Mouse (Mus musculus): ENCODE results near the gene Cap1. TPM values are rescaled to one million over a fixed set of nuclear protein-coding genes. Genes with fewer than 3 reads are reported as not detected.

The Cap1 gene
- polyA plus RNA-seq (2012): 0.52 and 0.64 TPM in 2 replicates

DNA sequence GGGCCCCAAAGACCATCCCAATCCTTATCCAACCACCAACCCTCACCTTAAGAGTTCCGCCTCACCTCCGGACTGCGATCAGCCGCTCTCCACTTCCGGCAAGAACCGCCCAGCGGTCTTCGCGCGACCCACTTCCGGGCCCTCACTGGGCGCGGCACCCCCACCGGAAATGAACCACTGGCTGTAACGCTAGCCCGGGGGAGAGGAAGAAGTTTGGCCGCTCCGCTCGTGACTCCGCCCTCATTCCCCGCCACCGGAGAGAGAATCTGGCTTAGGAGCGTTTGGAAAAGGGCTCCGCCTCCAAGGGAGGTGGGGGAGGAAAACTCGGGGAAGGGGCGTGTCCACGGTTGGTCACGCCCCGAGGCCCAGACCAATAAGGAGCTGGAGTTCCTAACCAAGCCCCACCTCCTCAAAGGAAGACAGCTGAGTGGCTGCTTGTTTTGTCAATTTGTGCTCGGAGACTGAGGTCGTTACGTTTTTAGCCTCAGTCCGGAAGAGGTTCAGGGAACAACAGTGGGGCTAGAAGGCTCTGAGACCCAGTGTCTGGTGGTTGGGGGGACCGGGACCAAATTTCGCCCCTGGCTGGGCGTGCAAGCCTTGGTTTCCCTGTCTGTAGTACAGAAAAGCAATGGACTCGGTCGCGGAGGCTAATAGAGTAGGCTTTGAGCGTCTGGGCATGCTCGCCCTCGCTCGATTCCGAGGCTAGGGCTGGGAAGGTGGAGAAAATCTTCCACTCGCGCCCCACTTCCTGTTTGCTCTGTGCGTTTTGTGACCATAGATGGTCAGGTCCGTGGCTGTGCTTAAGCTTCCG, at the start of gene Cap1:
TSS of gene Cap1 (minus strand) at position 289 of the 811 bp plus-strand sequence.
- Histone ChIP-seq H3K36me3 (ENCODE audit: control insufficient read depth) (peaks cover 7% of the 10 kb centered on the region), H3K4me1 (ENCODE audit: control insufficient read depth) (peaks cover 50% of the 10 kb centered on the region), H3K4me3 (replicated peaks) (peak within 1 kb of the TSS; percentile 68), H3K27me3 (ENCODE audit: control insufficient read depth) (no peaks in the 10 kb centered on the region), H3K9me3 (ENCODE audit: control insufficient read depth, low read length) (no peaks in the 10 kb centered on the region)
- TF ChIP-seq GATA1 (IDR thresholded peaks at IDR 0.05; ENCODE audit: low read length) (no peak), TAL1 (IDR thresholded peaks at IDR 0.05; ENCODE audit: low read length) (no peak)

DNA sequence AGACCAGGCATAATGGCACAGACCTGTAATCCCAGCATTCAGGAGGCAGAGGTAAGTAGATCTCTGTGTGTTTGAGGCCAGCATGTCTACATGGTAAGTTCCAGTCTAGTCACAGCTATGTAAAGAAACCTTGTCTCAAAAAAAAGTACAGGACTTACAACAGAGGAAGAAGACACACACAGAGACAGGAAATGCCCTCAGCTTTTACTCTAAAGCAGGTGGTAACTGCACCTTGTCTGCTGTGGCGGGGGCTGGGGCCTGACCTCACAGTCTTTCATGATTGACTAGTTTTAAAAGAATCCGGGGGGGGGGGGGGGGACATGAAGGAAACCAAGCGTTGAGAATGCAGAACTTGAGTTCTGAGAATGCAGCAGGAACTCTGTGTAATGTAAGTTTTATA, 48.0 kb upstream of the Cap1 start:
- H3K9me3 ChIP-seq (ENCODE audit: control insufficient read depth, low read length): no peaks in the 10 kb centered on the region
- no peaks in the 10 kb centered on the region for H3K36me3 ChIP-seq (ENCODE audit: control insufficient read depth)
- no peaks in the 10 kb centered on the region for H3K27me3 ChIP-seq (ENCODE audit: control insufficient read depth)
- TF ChIP-seq GATA1 (IDR thresholded peaks at IDR 0.05; ENCODE audit: low read length) (no peak), TAL1 (IDR thresholded peaks at IDR 0.05; ENCODE audit: low read length) (no peak)
- H3K4me3 ChIP-seq (replicated peaks): no peak overlapping the region
- H3K4me1 ChIP-seq (ENCODE audit: control insufficient read depth): no peaks in the 10 kb centered on the region

DNA sequence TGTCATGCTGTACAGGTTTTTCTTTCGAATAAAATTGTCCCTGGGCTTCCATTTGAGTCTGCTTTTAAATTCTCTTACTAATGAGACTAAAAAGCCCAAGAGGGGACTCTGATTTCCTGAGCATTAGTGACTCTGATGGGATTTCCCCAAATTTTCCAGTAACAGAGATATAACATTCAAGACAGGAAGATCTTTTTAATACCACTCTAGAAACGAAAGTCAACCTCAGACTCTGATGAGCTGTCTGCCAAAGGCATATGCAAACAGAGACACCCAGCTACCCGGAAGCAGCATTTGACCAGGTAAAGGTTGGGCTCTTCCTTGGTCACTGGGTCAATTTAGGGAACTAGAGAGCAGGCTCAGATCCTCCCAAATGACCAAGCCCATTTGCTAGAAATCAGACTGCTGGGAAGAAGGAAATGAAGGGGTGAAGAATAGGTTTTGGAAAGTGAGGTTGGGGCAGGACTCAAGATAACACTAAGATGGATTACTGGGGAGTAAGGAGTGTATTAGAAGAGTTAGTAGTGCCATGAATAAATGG, 47.3 kb upstream of the Cap1 start:
- no peaks in the 10 kb centered on the region for H3K9me3 ChIP-seq (ENCODE audit: control insufficient read depth, low read length)
- H3K4me1 ChIP-seq (ENCODE audit: control insufficient read depth): no peaks in the 10 kb centered on the region
- no peaks in the 10 kb centered on the region for H3K36me3 ChIP-seq (ENCODE audit: control insufficient read depth)
- no peak for TF ChIP-seq GATA1 (IDR thresholded peaks at IDR 0.05; ENCODE audit: low read length)
- no peak for TF ChIP-seq TAL1 (IDR thresholded peaks at IDR 0.05; ENCODE audit: low read length)
- no peaks in the 10 kb centered on the region for H3K27me3 ChIP-seq (ENCODE audit: control insufficient read depth)
- no peak overlapping the region for H3K4me3 ChIP-seq (replicated peaks)

DNA sequence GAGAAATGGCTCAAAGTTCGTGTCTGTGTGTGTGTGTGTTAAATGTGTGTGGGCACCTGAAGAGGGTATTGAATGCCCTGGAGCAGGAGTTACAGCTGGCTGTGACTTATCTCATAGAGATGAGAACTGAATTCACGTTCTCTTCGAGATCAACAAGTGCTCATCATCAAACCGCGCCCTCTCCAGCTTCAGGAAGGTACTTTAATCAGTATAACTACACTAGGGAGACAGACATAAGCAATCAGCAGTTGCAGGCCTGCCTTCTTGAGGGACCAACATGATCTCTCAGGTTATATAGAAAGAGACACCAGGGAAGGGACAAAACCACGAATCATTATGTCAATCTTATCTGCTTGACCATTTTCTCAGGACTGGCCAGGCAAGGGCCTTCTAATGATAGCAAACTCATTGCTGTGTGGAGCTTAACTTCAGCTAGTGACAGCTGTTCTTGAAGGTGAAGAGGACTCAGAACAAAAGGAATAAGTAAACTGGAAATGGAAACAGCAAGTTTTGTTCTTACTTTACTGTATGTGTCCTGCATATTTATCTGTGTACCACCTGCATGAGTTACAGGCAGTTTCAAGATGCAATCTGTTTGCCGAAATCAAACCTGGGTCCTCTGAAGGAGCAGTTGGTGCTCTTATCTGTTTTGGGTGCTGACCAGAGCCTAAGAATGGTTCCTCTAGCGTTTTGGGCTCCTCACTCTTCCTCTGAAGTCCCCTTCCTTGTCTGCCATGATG, 46.6 kb upstream of the Cap1 start:
- TF ChIP-seq TAL1 (IDR thresholded peaks at IDR 0.05; ENCODE audit: low read length) (no peak), GATA1 (IDR thresholded peaks at IDR 0.05; ENCODE audit: low read length) (no peak)

DNA sequence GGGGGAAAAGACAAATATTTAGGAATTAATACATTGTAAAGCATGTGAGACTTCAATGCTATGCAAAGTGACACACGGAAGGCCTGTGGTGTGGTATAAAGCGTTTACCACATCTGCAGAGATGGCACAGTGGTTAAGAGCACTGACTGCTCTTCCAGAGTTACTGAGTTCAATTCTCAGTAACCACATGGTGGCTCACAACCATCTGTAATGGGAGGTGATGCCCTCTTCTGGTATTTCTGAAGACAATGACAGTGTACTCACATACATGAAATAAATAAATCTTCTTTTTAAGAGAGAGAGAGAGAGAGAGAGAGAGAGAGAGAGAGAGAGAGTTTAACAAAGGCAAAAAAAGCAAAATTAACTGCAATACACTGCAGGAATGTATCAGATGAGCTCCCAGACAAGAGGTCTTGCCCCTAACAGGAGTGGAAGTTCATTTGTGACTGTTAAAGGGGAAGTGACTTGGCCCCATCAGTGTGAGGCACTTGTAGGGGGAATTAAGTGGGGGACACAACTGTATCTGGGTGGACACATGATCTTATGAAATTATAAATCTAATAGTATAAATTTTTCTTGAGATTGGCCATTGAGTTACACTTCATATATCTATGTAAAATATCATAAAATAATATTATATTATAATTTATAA, 45.2 kb upstream of the Cap1 start:
- Histone ChIP-seq H3K4me1 (ENCODE audit: control insufficient read depth) (no peaks in the 10 kb centered on the region), H3K27me3 (ENCODE audit: control insufficient read depth) (no peaks in the 10 kb centered on the region), H3K9me3 (ENCODE audit: control insufficient read depth, low read length) (no peaks in the 10 kb centered on the region), H3K36me3 (ENCODE audit: control insufficient read depth) (no peaks in the 10 kb centered on the region), H3K4me3 (replicated peaks) (no peak overlapping the region)
- TF ChIP-seq TAL1 (IDR thresholded peaks at IDR 0.05; ENCODE audit: low read length) (no peak), GATA1 (IDR thresholded peaks at IDR 0.05; ENCODE audit: low read length) (no peak)

More for the DNA sequence above, 46.6 kb upstream of the Cap1 start:
- Histone ChIP-seq H3K4me3 (replicated peaks) (no peak overlapping the region), H3K9me3 (ENCODE audit: control insufficient read depth, low read length) (no peaks in the 10 kb centered on the region), H3K27me3 (ENCODE audit: control insufficient read depth) (no peaks in the 10 kb centered on the region), H3K36me3 (ENCODE audit: control insufficient read depth) (no peaks in the 10 kb centered on the region), H3K4me1 (ENCODE audit: control insufficient read depth) (no peaks in the 10 kb centered on the region)

DNA sequence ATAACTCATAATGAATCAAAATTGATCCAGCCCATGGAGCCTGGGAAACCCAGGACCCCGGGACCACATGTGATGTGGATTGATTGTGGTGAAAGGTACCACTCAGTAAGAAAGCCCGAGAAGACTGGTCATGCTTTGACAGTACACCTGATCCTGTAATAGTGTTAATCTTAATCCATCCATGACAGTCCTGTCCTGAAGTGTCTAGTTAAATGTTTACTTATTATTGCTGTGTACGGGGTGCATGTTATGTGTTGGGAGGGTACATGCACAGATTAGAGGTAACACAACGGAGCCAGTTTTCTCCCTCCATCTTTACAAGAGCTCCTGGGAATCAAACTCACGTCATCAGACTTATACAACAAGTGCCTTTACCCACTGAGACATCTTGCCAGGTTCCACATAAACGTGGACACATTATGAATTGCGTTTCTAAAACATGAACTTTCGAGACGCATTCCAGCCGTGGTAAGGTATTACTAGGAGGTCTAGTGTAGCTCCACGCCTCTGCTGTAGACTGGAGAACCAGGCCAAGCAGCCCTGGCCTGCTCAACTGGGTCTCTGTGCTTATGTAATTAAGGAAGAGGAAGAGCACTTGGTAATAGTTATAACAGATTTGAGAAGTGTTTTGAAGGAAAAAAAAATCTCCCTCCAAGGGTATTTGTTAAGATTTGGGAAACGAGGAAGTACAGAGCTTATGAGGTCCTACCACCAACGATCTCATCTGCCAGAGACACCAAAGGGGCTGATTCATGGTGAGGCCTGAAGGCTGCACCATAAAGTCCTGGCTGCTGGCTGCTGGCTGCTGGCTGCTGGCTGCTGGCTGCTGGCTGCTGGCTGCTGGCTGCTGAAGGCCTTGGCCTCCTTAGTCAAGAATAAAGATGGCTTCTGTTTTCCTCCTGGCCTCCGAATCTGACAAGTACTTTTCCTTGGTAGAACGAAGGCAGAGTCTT, 37.8 kb upstream of the Cap1 start:
- TF ChIP-seq GATA1 (IDR thresholded peaks at IDR 0.05; ENCODE audit: low read length) (no peak), TAL1 (IDR thresholded peaks at IDR 0.05; ENCODE audit: low read length) (no peak)

DNA sequence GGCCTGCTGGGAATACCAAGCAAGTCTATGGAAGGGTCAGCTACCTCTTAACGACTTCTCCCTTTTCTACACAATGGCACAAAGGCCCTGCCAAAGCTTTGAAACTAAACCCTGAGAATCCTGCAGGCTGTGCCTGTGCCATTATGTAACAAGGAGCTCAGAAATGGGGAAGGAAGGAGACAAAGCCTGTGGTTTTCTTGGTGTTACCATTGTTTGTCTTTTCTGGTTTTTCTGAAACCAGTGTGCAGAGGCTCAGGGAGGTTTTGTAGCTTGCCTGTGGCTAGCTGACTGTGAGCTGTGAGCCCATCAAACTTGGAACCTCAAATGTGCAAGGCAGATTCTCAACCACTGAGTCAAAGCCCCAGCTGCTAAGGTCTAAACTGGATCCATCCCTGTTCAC, 37.0 kb upstream of the Cap1 start:
- Histone ChIP-seq H3K36me3 (ENCODE audit: control insufficient read depth) (no peaks in the 10 kb centered on the region), H3K4me1 (ENCODE audit: control insufficient read depth) (no peaks in the 10 kb centered on the region), H3K27me3 (ENCODE audit: control insufficient read depth) (no peaks in the 10 kb centered on the region), H3K9me3 (ENCODE audit: control insufficient read depth, low read length) (no peaks in the 10 kb centered on the region), H3K4me3 (replicated peaks) (no peak overlapping the region)
- TF ChIP-seq GATA1 (IDR thresholded peaks at IDR 0.05; ENCODE audit: low read length) (no peak), TAL1 (IDR thresholded peaks at IDR 0.05; ENCODE audit: low read length) (no peak)

More for the DNA sequence above, 37.8 kb upstream of the Cap1 start:
- Histone ChIP-seq H3K4me1 (ENCODE audit: control insufficient read depth) (no peaks in the 10 kb centered on the region), H3K36me3 (ENCODE audit: control insufficient read depth) (no peaks in the 10 kb centered on the region), H3K9me3 (ENCODE audit: control insufficient read depth, low read length) (no peaks in the 10 kb centered on the region), H3K27me3 (ENCODE audit: control insufficient read depth) (no peaks in the 10 kb centered on the region), H3K4me3 (replicated peaks) (no peak overlapping the region)

DNA sequence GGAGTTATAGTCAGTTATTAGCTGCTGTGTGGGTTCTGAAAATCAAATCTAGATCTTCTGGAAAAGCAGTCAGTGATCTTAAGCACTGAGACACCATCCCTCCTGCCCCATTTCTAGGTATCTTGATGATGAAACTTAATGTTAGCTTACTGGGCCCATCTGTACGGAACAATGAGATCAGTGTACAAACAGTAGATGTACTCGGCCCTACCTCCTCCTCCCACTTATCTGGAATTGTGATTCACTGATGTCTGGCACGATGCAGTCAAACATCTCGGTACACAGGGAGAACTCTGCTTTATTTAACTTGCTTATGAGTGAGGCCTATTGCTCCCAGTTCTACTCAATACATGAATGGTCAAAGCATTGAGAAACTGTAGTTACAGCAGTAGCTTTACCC, 30.1 kb upstream of the Cap1 start:
- Histone ChIP-seq H3K4me1 (ENCODE audit: control insufficient read depth) (no peaks in the 10 kb centered on the region), H3K9me3 (ENCODE audit: control insufficient read depth, low read length) (peaks cover 6% of the 10 kb centered on the region), H3K4me3 (replicated peaks) (no peak overlapping the region), H3K27me3 (ENCODE audit: control insufficient read depth) (no peaks in the 10 kb centered on the region), H3K36me3 (ENCODE audit: control insufficient read depth) (no peaks in the 10 kb centered on the region)
- TF ChIP-seq GATA1 (IDR thresholded peaks at IDR 0.05; ENCODE audit: low read length) (no peak), TAL1 (IDR thresholded peaks at IDR 0.05; ENCODE audit: low read length) (no peak)
